Mouse (Mus musculus) heart, postnatal 14 days (tissue): Measurements from ENCODE around the gene Ruvbl1. TPM values are rescaled to one million over a fixed set of nuclear protein-coding genes. Genes with fewer than 3 reads are reported as not detected.
A peak's percentile ranks its signal among the peaks of the same experiment; 100 is the strongest.

Source experiments
- DNase-seq, 2 experiments: peaks; one replicate each; pipeline ENCODE4 v3.0.0; 2021 to 2022
- intact Hi-C: fragments of 180-260 bp; cut with DNase I; formaldehyde crosslinking; loops from one replicate; pipeline ENCODE4 v1.15.1; 2025
- total RNA-seq, 2 experiments: library from RNA; stranded (reverse); gene quantifications; 2 replicates each; pipeline ENCODE4 v1.2.3; 2021

The Ruvbl1 gene
- total RNA-seq, 2 experiments from 2014 or later: 18.7 to 18.9 TPM

GRCm38 (mm10) chr6:88489026-88489425 is 23.8 kb downstream of the Ruvbl1 start:
- intact Hi-C loops: loop anchor here (5.0 to 10.0 kb wide), 2 partner anchors 297 to 364 kb away; partner anchors contain the start of gene Gata2
- no peak for DNase-seq

- DNase-seq: no peak
- intact Hi-C loops: loop anchor here (5.0 to 10.0 kb wide), 2 partner anchors 298 to 365 kb away; partner anchors contain the start of gene Gata2
Observed at GRCm38 (mm10) chr6:88489834-88490233, 24.6 kb downstream of the Ruvbl1 start.

DNA sequence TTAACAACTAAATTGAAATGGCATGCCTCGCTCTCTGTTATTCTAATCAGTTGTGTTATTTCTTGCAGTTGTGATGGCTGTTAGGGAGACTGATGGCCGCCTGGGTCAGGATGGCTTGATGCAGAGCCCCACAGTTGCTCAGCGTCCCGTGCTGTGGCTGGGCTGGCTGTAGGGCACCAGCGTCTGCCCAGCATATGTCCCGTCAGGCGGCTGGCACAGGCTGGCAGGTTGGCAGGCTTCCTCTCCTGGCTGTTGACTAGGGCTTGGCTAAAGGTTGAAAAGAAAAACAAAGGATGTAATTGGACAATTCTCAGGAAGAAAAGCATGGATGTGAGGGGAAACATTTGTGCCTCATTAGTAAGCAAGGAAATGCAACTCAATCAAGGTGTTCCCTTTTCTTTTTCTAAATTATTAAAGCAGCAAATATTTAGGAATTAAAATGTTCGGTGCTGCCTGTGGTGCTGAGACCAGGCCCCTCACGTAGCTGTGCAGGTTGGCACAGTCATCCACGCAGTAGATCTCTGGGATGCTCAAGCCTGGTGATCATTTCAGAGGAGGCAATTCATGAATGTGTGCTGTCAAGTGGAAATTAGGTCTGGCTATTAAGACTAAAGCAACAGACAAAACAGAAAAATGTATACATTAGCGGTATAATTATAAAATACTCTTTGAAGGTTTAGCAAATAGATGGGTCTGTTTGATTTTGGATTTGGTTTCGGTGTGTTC is 25.6 kb downstream of the Ruvbl1 start:
- DNase-seq: peak; percentile 52 to 76
- intact Hi-C loops: no loop called here

DNA sequence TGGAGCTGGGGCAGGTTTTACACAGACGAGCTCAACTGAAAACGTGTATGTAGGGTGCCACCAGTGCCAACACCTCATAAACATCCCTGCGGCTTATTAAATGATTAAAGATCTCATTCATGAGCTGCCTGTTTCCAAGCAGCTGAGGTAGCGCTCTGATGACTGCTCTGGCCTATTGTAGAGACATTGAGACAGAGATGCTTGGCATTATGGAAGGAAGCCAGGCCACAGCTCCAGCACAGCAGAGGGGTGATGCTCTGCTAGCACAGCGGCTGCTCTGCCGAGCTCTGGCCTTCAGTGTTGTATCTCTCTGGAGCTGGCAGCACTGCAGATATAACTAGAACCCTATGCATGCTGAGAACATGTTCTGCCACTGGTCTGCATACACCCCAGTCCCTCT is 28.5 kb downstream of the Ruvbl1 start:
- intact Hi-C loops: no loop called here
- DNase-seq: no peak

- peak; percentile 66 to 72 for DNase-seq
Observed at GRCm38 (mm10) chr6:88499481-88500404, 34.5 kb downstream of the Ruvbl1 start.

GRCm38 (mm10) chr6:88500405-88500767 is 35.2 kb downstream of the Ruvbl1 start:
- intact Hi-C loops: loop anchor here (2.0 to 5.0 kb wide), 2 partner anchors 313 to 388 kb away; no protein-coding TSS in a partner anchor
- DNase-seq: no peak

More at GRCm38 (mm10) chr6:88499481-88500404, 34.5 kb downstream of the Ruvbl1 start:
- intact Hi-C loops: loop anchor here (2.0 to 5.0 kb wide), 2 partner anchors 312 to 387 kb away; no protein-coding TSS in a partner anchor

DNA sequence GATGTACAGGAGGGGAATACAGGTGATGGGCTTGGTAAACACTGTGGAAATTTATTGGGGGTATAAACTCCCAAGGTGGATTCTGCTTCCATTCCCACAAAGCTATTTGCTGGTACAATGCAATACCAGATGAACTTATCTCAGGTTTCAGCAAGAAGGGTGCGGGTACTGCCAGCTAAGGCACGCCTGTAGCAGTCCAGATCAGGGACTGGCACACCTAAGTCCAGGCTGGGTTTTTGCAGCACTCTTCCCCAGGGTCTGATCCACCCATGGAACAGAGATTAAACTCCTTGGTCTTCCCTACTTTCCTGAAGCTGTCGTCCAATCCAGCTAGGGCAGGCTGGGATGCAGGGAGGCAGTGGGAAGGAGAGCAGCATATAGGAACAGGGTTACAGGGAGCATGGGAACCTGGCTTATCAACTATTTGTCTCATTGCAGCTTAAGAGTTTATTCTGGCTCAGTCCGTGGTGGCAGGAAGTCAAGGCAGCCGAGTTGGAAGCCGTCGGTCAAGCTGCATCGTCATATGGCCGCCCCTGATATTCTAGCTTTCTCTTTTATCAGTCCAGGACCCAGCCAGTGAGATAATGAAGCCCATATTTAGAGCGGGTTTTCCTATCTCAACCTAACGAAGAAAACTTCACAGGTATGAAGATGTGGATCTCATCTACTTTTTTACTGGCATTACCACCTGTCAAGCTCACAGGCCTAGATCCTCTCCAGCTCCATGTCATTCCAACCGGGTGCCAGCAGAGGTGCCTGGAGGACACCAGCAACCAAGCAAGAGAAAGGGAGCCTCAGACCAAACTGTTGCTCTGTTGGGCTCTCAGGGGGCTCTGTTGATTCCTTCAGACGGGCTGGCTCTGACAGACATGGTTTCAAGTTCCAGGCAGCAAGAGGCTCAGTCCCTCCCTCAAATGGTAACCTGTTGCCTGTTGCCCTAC is 37.1 kb downstream of the Ruvbl1 start:
- peak in 1 of 2 experiments; percentile 24 for DNase-seq
- intact Hi-C loops: loop anchor here (5.0 kb wide), 1 partner anchor 315 kb away; no protein-coding TSS in a partner anchor

DNA sequence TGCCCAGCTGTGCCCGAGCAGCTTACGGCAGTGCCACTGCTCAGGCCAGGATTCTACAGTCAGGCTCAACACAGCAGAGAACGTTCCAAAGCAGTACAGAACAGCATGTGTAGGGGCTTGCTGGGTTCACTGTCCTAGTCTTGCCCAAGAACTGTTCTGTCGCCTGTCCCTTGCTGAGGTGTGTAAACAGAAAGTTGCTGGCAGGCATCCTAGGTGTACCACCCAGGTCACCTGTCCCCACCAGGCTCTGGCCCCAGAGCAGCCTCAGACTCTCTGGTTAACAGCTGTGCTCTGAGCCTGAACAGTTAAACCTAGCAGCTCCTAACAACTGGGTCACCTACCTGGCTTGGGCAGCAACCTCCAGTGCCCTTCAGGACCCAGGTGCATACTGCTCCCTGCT is 37.8 kb downstream of the Ruvbl1 start:
- no peak for DNase-seq
- intact Hi-C loops: loop anchor here (5.0 kb wide), 1 partner anchor 316 kb away; no protein-coding TSS in a partner anchor

DNA sequence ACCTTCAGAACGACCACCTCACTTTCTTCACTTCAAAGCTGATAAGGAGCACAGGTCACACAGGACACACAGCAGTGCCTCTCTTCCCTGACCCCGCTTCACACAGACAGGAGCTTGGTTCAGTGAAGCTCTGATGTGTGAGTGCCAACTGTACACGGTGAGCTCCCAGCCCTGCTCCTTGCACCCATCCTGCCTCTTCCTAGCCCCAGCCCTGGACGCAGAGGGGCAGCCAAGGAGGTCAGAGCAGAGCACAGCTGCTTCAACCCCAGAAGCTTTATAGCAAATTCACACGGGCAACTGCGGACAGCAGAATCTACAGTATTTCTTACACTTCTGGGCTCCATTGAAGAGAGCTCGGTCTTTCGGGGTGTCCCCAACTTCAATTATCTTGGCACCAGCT is 48.8 kb downstream of the Ruvbl1 start:
- intact Hi-C loops: no loop called here

DNA sequence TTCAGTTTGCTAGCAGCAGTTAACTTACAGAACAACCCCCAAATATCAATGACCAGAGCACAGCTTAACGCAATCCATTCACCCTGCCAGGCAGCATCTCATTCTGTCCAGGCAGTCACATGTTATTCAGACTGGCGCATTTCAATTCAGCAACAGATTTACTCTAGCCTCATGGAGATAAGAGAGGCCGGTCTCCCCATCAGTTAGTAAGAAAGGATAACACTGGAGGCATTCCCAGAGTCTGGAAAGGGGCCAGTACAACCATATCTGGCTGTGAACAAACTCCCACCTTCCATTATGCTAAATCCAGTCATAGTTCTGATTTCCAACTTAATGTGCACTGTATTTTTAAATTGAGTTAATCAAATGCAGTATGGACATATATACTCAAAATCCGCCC is 49.3 kb downstream of the Ruvbl1 start:
- intact Hi-C loops: no loop called here

More for the DNA sequence above, 48.8 kb downstream of the Ruvbl1 start:
- no peak for DNase-seq

DNA sequence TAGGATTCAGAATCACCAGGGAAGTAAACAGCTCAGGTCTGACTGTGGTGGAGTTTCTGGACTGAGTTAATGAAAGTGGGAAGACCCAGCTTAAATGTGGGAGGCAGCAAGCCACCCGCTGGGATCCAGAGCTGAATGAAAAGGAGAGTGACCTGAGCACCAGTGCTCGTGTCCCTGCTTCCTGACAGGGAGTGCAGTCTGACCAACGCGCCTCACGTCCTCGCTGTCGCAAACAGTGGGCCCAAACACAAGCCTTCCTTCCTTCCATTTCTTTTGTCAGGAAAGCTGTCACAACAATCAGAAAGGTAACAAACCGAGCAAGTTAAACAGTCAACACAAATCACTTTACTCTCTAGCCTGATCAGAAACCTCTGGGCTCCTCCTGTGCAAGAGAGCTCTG is 50.8 kb downstream of the Ruvbl1 start:
- intact Hi-C loops: no loop called here
- no peak for DNase-seq

More for the DNA sequence above, 49.3 kb downstream of the Ruvbl1 start:
- DNase-seq: no peak

- DNase-seq: no peak
- intact Hi-C loops: no loop called here
Observed at GRCm38 (mm10) chr6:88516667-88517066, 51.5 kb downstream of the Ruvbl1 start.

DNA sequence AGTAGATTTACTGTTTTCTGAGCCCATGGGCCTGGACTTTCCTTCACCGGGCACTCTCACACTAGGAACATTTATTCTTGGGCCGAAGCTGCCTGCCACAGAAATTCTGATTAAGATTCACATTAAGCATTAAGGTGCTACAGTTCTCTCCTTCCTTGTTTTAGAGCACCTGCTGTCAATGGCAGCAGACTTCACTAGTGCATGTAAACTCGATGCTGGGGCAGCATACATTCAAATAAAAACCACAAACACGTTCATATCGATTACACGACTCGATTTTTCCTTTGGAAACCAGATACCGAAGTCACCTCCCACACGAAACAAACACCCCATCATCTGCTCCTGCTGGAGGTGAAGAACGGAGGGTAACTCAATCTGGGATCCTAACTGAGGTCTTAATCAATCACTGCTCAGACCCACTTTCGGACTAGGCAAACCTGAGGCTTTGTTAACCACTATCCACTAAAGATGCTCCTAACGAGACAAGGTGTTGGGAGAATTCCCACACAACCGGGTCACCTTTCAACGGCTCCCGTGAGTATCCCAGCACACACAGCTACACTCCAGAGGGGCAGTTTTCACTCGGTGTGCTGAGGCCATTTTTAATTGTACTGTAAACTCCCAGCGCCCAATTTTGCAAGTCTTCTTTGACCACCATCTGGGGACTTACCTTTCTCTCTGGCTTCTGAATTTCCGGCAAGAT is 52.6 kb downstream of the Ruvbl1 start:
- DNase-seq: no peak
- intact Hi-C loops: no loop called here

GRCm38 (mm10) chr6:88518404-88519263 is 53.4 kb downstream of the Ruvbl1 start, which contains the start of gene Sec61a1:
Gene Sec61a1 (minus strand): TSS chr6:88518905.
- intact Hi-C loops: no loop called here
- DNase-seq: peak; percentile 96

DNA sequence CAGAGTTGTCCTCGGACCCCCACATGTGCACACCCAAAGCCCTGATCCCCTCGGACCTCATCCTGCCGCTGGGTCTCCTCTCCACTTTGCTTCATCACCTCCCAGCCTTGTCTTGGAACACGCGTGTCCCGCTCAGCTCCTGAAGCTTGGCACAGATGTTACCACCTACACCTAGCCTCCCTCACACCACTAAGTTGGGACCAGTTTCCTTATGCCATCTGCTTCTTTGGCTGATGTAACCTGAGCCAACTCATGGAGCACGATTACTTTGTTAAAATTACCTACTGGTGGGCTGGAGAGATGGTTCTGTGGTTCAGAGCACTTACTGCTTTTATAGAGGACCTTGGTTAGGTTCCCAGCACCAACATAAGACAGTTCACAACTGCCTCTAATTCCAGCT is 56.6 kb downstream of the Ruvbl1 start:
- DNase-seq: no peak
- intact Hi-C loops: no loop called here

DNA sequence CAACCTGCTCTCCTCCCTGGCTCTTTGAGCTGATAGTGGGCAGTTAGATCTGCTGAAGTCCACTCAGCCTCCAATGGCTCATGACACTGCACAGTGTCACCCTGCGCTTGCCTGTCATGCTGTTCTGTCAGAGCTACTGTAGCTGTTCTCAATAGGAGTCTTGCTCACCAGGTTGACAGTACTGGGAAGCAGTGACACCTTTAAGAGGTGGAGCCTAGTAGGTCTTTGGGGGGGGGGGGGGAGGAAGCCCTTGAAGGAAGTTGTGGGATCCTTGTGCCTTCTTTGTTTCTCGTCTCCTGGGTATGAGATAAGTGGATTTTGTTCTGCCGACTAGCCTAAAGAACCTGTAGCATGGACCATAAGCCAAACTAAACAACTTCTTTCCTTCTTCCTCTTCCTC is 57.4 kb downstream of the Ruvbl1 start:
- intact Hi-C loops: no loop called here
- DNase-seq: no peak

GRCm38 (mm10) chr6:88523043-88523442 is 57.8 kb downstream of the Ruvbl1 start:
- intact Hi-C loops: no loop called here
- DNase-seq: no peak

DNA sequence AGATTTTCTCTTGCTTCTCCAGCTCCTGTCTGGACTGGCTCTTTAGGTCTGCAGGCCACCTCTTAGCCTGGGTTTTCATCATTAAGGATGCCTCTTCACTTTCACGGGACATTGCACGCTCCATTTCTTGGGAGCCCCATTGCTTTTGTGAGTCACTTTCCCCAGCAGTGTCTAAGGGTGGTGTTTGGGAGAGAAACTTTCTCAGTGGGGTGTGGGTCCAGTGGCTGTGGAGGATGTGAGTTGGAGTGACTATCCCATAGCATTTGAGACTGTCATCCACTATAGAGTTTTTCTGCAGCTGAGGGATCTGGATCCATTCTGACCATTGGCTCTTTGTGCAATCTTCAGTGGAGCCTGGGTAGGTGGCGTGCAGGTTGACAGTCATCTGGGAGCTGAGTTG is 58.2 kb downstream of the Ruvbl1 start:
- intact Hi-C loops: no loop called here
- no peak for DNase-seq
